Mouse (Mus musculus): Measurements from ENCODE around the gene Rflnb.

DNA sequence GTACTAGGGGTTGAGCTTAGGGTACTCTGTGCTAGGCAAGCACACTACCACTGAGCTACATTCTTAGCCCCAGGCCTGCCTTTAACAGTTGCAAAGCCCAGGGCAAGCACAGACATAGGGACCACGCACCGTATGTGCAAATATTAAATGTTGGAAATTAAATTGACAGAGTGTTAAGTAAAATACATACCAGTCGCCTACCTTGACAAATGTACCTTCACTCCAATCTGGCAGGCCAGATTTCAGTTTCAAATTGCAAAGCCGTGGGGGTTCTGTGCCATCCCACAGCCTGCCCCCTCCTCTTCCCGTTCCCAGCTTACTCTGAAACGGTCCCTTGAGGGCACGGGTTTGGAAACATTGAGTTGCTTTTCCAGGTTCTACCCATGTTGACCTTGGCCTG, 41.6 kb downstream of the Rflnb start:
- no peak for TF ChIP-seq GATA1 (IDR thresholded peaks at IDR 0.05; ENCODE audit: borderline replicate concordance, low read length)
- no peak for TF ChIP-seq FLI1 (IDR thresholded peaks at IDR 0.05; ENCODE audit: low read length)

Measured in megakaryocyte, embryonic 14.5 days (primary cell).